Mouse (Mus musculus) neural tube, embryonic 14.5 days (tissue): ENCODE data around the gene Tank. TPM values are rescaled to one million over a fixed set of nuclear protein-coding genes. Genes with fewer than 3 reads are reported as not detected.

Experiments used
- ATAC-seq: fragments of 200-750 bp; cut with Nextera tagmentation; 2 replicates; pipeline ENCODE4 v1.8.0; 2017; ENCODE audit warnings: low read depth, mild to moderate bottlenecking, moderate TSS enrichment, moderate library complexity
- H3K27ac ChIP-seq: fragments of 300-500 bp; sonication (generic); 2 replicates; pipeline ENCODE4 v1.5.1; 2014; ENCODE audit warnings: low read depth, mild to moderate bottlenecking, control low read depth, low read length, moderate library complexity, mixed read lengths
- H3K27me3 ChIP-seq: fragments of 300-500 bp; sonication (generic); 2 replicates; pipeline ENCODE4 v1.6.1; 2014; ENCODE audit warnings: low read length; ENCODE audit not compliant: control insufficient read depth, insufficient read depth
- H3K36me3 ChIP-seq: fragments of 300-500 bp; sonication (generic); 2 replicates; pipeline ENCODE4 v1.6.1; 2014; ENCODE audit warnings: low read length, mixed read lengths; ENCODE audit not compliant: control insufficient read depth, insufficient read depth
- H3K4me1 ChIP-seq: fragments of 300-500 bp; sonication (generic); 2 replicates; pipeline ENCODE4 v1.6.1; 2014; ENCODE audit warnings: low read length; ENCODE audit not compliant: control insufficient read depth, insufficient read depth
- H3K4me2 ChIP-seq: fragments of 300-500 bp; sonication (generic); 2 replicates; pipeline ENCODE4 v1.6.1; 2014; ENCODE audit warnings: mild to moderate bottlenecking, low read depth, low read length, control low read depth
- H3K4me3 ChIP-seq: fragments of 300-500 bp; sonication (generic); 2 replicates; pipeline ENCODE4 v1.5.1; 2014; ENCODE audit warnings: low read depth, low read length, control low read depth, mixed read lengths
- H3K9ac ChIP-seq: fragments of 300-500 bp; sonication (generic); replicated peaks from 2 replicates; pipeline ENCODE4 v1.6.1; 2014; ENCODE audit warnings: low read depth, mild to moderate bottlenecking, control low read depth, low read length, mixed read lengths
- H3K9me3 ChIP-seq: fragments of 300-500 bp; sonication (generic); 2 replicates; pipeline ENCODE4 v1.6.1; 2016; ENCODE audit warnings: low read length; ENCODE audit not compliant: control insufficient read depth
- WGBS: fragments of 180-500 bp; shearing (Covaris S2); extraction: QIAGEN DNeasy Blood & Tissue Kit; methylation state at CpG from one replicate; pipeline ENCODE4 v1.1.7; 2014; 5-methylcytosine and 5-hydroxymethylcytosine counted together
- polyA plus RNA-seq: library from polyadenylated mRNA; unstranded; fragments of >200 nt; fragmentation: Nextera tagmentation; extraction: Ambion mirVana; gene quantifications from 2 replicates; pipeline ENCODE4 v1.2.1, GENCODE M21; 2014

The Tank gene
- polyA plus RNA-seq = 27.8 and 30.7 TPM in 2 replicates

DNA sequence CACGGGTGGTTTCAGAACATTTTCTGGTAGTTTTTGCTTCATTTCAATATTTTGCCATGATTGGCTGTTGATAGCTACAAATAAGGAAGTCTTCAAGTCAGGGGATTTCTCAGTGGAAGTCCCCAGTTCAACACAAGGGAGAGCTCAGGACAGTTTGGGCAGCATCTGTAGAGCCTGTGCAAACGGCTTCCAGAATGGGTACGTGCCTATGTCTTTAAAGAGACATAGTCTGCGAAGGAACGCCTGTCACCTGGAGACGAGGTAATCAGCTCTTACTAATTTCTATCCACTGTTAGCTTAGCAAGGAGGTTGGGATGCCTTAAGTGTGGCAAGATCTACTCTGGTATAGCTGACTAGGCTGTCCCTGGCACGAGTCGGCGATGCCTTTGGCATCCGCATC is at the start of gene Tank:
TSS of gene Tank (plus strand) at position 153 of the 400 bp plus-strand sequence.
- H3K27ac ChIP-seq = no peak within 1 kb of the TSS
- no peak within 1 kb of the TSS for H3K4me2 ChIP-seq
- no peaks in the 10 kb centered on the region for H3K36me3 ChIP-seq
- H3K4me3 ChIP-seq = no peak within 1 kb of the TSS
- H3K9me3 ChIP-seq = no peaks in the 10 kb centered on the region
- no peaks in the 10 kb centered on the region for H3K27me3 ChIP-seq
- WGBS = 90% methylated on average over 10 of the region's 10 CpGs
- H3K9ac ChIP-seq = no peak within 1 kb of the TSS
- ATAC-seq = no peak
- H3K4me1 ChIP-seq = no peaks in the 10 kb centered on the region

- H3K9me3 ChIP-seq = no peaks in the 10 kb centered on the region
- H3K27ac ChIP-seq = no peak overlapping the region
- WGBS = 73% methylated on average over 3 of the region's 3 CpGs
- no peaks in the 10 kb centered on the region for H3K36me3 ChIP-seq
- no peak overlapping the region for H3K9ac ChIP-seq
- ATAC-seq = no peak
- H3K4me3 ChIP-seq = no peak overlapping the region
- no peak overlapping the region for H3K4me2 ChIP-seq
- no peaks in the 10 kb centered on the region for H3K4me1 ChIP-seq
- H3K27me3 ChIP-seq = no peaks in the 10 kb centered on the region
Measured at GRCm38 (mm10) chr2:61532326-61532725, 46.1 kb upstream of the Tank start.

GRCm38 (mm10) chr2:61533131-61533530 is 45.3 kb upstream of the Tank start:
- Histone ChIP-seq H3K4me3 (no peak overlapping the region), H3K27me3 (no peaks in the 10 kb centered on the region), H3K9ac (no peak overlapping the region), H3K4me1 (no peaks in the 10 kb centered on the region), H3K27ac (no peak overlapping the region), H3K9me3 (no peaks in the 10 kb centered on the region), H3K4me2 (no peak overlapping the region), H3K36me3 (no peaks in the 10 kb centered on the region)
- WGBS = 81% methylated on average over 2 of the region's 2 CpGs
- no peak for ATAC-seq

DNA sequence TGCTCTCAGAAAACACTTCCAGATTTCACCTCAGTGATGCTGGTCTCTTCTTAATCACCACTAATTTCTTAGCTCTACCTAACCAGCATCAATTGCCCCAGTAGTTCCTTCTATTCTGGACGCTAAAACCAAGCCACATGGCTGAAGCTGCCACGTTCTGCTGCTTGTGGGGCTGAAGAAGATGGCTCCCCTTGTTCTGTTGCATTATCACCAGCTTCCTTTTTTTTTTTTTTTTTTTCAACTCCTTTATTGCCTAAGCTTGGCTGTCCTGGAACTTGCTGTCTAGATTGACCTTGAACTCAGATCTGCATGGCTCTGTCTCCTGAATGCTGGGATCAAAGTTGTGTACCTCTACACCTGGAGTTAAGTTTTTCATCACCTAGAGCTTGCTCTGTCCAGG is 41.5 kb upstream of the Tank start:
- Histone ChIP-seq H3K36me3 (no peaks in the 10 kb centered on the region), H3K4me1 (no peaks in the 10 kb centered on the region), H3K9ac (no peak overlapping the region), H3K4me2 (no peak overlapping the region), H3K27ac (no peak overlapping the region), H3K27me3 (no peaks in the 10 kb centered on the region), H3K4me3 (no peak overlapping the region), H3K9me3 (no peaks in the 10 kb centered on the region)
- ATAC-seq = no peak
- 74% methylated on average over 2 of the region's 2 CpGs for WGBS

DNA sequence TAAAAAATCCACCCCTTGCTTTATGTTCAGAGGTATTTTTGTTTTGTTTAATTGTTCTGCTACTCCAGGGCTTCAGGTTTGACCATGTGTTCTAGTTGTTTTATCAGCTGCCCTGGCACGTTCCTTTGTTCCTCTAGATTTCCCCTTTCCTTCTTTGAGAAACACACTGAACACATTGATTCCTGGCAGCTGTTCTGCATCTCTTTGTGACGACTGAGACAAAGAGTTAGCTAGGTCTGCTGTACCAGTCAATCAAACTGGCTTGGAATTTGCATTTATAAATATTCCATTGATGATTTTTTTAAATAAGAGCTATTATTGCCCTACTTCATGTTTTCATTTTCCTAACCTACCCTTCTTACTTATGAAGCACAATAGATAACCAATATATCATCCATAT is 39.0 kb upstream of the Tank start:
- Histone ChIP-seq H3K27ac (no peak overlapping the region), H3K4me2 (no peak overlapping the region), H3K4me3 (no peak overlapping the region), H3K4me1 (no peaks in the 10 kb centered on the region), H3K9me3 (no peaks in the 10 kb centered on the region), H3K27me3 (no peaks in the 10 kb centered on the region), H3K36me3 (no peaks in the 10 kb centered on the region), H3K9ac (no peak overlapping the region)
- WGBS = 24% methylated on average over 2 of the region's 2 CpGs
- ATAC-seq = no peak

DNA sequence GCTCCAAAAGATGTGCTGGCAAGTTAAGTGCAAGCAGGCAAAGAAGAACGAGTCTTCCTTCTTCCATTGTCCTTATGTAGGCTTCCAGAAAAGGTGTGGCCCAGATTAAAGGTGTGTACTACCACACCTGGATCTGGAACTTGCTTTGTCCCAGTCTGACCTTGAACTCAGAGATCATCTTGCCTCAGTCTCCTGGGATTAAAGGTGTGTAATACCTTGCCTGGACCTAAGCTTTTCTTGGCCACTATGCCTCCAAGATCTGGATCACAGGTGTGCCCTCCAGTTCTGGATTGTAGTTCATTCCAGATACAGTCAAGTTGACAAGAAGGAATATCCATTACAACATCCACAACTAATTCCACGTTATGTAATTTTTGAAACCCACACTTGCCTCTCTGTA is 36.0 kb upstream of the Tank start:
- no peak overlapping the region for H3K4me3 ChIP-seq
- H3K4me1 ChIP-seq = no peaks in the 10 kb centered on the region
- H3K4me2 ChIP-seq = no peak overlapping the region
- H3K27me3 ChIP-seq = no peaks in the 10 kb centered on the region
- H3K9me3 ChIP-seq = no peaks in the 10 kb centered on the region
- H3K36me3 ChIP-seq = no peaks in the 10 kb centered on the region
- no peak overlapping the region for H3K27ac ChIP-seq
- ATAC-seq = no peak
- no peak overlapping the region for H3K9ac ChIP-seq
- WGBS = 97% methylated on average over 2 of the region's 2 CpGs

DNA sequence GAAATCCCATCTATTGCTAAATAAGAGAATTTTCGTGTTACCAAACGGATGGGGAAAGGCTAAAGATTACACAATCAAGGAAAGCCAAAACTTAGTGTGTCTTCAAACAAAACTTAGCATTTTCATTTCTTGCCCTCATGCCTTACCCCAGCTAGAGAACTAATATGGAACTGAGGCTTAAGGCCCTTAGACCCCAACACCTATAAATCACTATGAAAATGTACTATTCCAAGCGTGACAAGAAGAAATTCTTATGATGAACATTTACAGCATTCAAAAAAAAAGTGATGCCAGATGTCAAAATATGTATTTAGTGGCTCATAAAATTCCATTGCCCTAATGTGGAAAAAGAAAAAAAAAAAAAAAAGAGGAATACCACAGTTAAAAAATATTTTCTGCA is 32.7 kb upstream of the Tank start:
- WGBS = 87% methylated on average over 3 of the region's 3 CpGs
- Histone ChIP-seq H3K27ac (no peak overlapping the region), H3K4me1 (no peaks in the 10 kb centered on the region), H3K9me3 (no peaks in the 10 kb centered on the region), H3K36me3 (no peaks in the 10 kb centered on the region), H3K27me3 (no peaks in the 10 kb centered on the region), H3K4me3 (no peak overlapping the region), H3K9ac (no peak overlapping the region), H3K4me2 (no peak overlapping the region)
- ATAC-seq = no peak

DNA sequence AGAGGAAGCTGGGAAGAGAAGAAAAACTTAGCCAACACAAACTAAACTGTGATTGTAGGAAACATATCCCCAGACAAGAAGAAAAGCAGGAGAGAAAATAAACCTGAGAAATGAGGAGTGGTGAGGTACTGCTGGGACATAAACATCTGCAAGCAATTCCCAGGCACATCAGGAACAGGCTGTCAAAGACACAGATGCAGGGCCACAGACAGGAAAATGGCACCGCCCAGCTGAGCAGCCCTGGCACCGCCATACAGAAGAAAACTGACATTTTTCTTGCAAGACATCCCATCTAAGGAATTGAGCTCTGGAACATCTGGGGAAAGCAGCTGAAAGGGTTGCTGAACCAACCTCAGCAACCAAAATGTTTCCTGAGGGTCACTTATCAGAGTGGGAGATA is 30.4 kb upstream of the Tank start:
- Histone ChIP-seq H3K4me1 (no peaks in the 10 kb centered on the region), H3K27ac (no peak overlapping the region), H3K4me3 (no peak overlapping the region), H3K9me3 (no peaks in the 10 kb centered on the region), H3K27me3 (no peaks in the 10 kb centered on the region), H3K36me3 (no peaks in the 10 kb centered on the region), H3K9ac (no peak overlapping the region), H3K4me2 (no peak overlapping the region)
- no peak for ATAC-seq
- 76% methylated on average over 2 of the region's 2 CpGs for WGBS

DNA sequence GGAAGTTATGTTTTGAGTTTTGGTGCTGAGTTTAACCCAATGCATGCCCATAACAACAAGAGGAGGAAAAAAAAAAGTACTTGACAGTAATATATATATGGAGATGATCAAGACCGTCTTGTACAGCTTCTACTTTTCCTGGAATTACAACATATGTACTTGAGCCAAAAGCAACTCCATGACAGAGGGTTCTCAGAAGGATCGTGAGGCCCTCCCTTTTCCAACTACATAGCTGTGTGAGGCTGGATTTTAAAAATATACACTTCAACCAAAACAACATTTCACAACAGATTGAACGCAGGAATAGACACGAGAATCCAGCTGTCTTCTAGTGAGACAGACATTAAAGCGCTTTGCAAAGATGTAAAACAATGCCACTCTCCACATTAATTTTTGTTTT is 26.7 kb upstream of the Tank start:
- no peak for ATAC-seq
- H3K9me3 ChIP-seq = no peaks in the 10 kb centered on the region
- no peaks in the 10 kb centered on the region for H3K27me3 ChIP-seq
- no peak overlapping the region for H3K4me3 ChIP-seq
- no peak overlapping the region for H3K9ac ChIP-seq
- H3K4me2 ChIP-seq = no peak overlapping the region
- 83% methylated on average over 5 of the region's 5 CpGs for WGBS
- H3K27ac ChIP-seq = no peak overlapping the region
- H3K4me1 ChIP-seq = peaks cover 6% of the 10 kb centered on the region; the same call in 1 of the 2 replicates
- no peaks in the 10 kb centered on the region for H3K36me3 ChIP-seq

DNA sequence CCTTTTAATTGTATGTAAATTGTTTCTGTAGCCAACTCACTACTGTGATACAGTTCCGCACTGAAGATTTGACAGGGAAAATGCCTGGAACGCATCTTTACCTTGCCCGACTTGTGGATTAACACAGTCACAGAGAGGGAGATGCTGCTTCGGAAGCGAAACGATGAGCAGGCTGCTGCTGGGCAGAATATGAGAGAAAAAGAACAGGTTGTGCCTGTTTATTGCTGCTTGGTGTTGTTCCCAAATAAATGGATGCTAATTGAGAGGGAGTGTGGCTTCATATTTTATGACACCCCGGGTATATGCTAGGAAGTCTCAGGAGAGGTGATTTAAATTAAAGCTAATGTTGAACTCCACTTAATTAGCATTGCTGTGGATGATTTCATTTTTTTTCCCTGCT is 23.0 kb upstream of the Tank start:
- Histone ChIP-seq H3K4me3 (no peak overlapping the region), H3K9ac (no peak overlapping the region), H3K4me2 (peak overlapping the region; percentile 14; the same call in 1 of the 2 replicates), H3K4me1 (peaks cover 6% of the 10 kb centered on the region; the same call in 1 of the 2 replicates), H3K36me3 (no peaks in the 10 kb centered on the region), H3K27ac (no peak overlapping the region), H3K9me3 (no peaks in the 10 kb centered on the region), H3K27me3 (no peaks in the 10 kb centered on the region)
- 44% methylated on average over 7 of the region's 7 CpGs for WGBS
- peak; percentile 88 for ATAC-seq
